Mouse (Mus musculus): ENCODE results near the gene Cth.

- TF ChIP-seq POLR2A (IDR thresholded peaks at IDR 0.05; ENCODE audit: borderline replicate concordance, insufficient read depth, low read length) (no peak), CTCF (IDR thresholded peaks at IDR 0.05; ENCODE audit: borderline replicate concordance, insufficient read depth, low read depth, low read length) (no peak)
These were observed 48.4 kb upstream of the Cth start for GRCm38 (mm10) chr3:157973236-157973635.
